Mouse (Mus musculus) lung, embryonic 15.5 days (tissue): Measurements from ENCODE around the gene Acot8. TPM values are rescaled to one million over a fixed set of nuclear protein-coding genes. Genes with fewer than 3 reads are reported as not detected.
A peak's percentile ranks its signal among the peaks of the same experiment; 100 is the strongest.

Experiments used
- ATAC-seq: fragments of 200-750 bp; cut with Nextera tagmentation; 2 replicates; pipeline ENCODE4 v1.8.0; 2017; ENCODE audit warnings: moderate number of reproducible peaks, borderline replicate concordance; ENCODE audit not compliant: low FRiP score, low TSS enrichment; ENCODE audit errors: extremely low read depth
- H3K27ac ChIP-seq: fragments of 300-500 bp; sonication (generic); 2 replicates; pipeline ENCODE4 v1.5.1; 2015; ENCODE audit warnings: moderate library complexity, mild to moderate bottlenecking, inconsistent platforms
- H3K27me3 ChIP-seq: fragments of 300-500 bp; sonication (generic); 2 replicates; pipeline ENCODE4 v1.6.1; 2015; ENCODE audit warnings: inconsistent platforms
- H3K36me3 ChIP-seq: fragments of 300-500 bp; sonication (generic); 2 replicates; pipeline ENCODE4 v1.6.1; 2015; ENCODE audit warnings: inconsistent platforms
- H3K4me1 ChIP-seq: fragments of 300-500 bp; sonication (generic); 2 replicates; pipeline ENCODE4 v1.6.1; 2015; ENCODE audit warnings: inconsistent platforms
- H3K4me2 ChIP-seq: fragments of 300-500 bp; sonication (generic); 2 replicates; pipeline ENCODE4 v1.6.1; 2015; ENCODE audit warnings: inconsistent platforms, mild to moderate bottlenecking, moderate library complexity
- H3K4me3 ChIP-seq: fragments of 300-500 bp; sonication (generic); 2 replicates; pipeline ENCODE4 v1.5.1; 2015; ENCODE audit warnings: mild to moderate bottlenecking, inconsistent platforms
- H3K9ac ChIP-seq: fragments of 300-500 bp; sonication (generic); 2 replicates; pipeline ENCODE4 v1.6.1; 2015; ENCODE audit warnings: inconsistent platforms
- H3K9me3 ChIP-seq: fragments of 300-500 bp; sonication (generic); 2 replicates; pipeline ENCODE4 v1.6.1; 2016; ENCODE audit warnings: inconsistent platforms
- WGBS: fragments of 180-500 bp; shearing (Covaris S2); methylation state at CpG from one replicate; pipeline ENCODE4 v1.1.7; 2015; 5-methylcytosine and 5-hydroxymethylcytosine counted together
- polyA plus RNA-seq: library from polyadenylated mRNA; unstranded; fragments of >200 nt; fragmentation: Nextera tagmentation; extraction: Ambion mirVana; gene quantifications from 2 replicates; pipeline ENCODE4 v1.2.1, GENCODE M21; 2015

Acot8 gene
- polyA plus RNA-seq, 1 experiment from 2014 or later: 20.3 TPM

DNA sequence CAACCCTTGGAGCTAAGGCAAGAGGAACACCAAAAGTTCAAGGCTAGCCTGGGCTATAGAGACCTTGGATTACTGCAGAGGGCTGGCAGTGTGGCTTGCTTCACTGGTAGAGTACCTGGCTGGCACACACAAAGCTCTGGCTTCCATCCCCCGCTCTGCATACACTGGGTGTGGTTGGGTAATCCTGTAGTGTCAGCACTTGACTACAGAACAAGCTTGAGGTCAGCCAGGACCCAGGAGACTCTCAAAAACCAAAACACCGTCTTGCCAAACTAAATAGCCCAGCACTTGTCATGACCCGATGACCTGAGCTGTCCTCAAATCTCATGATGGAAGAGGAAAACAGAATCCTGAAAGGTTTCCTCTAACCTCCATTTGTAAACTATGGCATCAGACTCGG lies 14.2 kb downstream of the Acot8 start:
- Histone ChIP-seq H3K9ac (no peak overlapping the region), H3K27me3 (no peaks in the 10 kb centered on the region), H3K4me2 (no peak overlapping the region), H3K4me1 (peaks cover 26% of the 10 kb centered on the region), H3K36me3 (peaks cover 36% of the 10 kb centered on the region), H3K9me3 (no peaks in the 10 kb centered on the region), H3K27ac (no peak overlapping the region), H3K4me3 (no peak overlapping the region)
- WGBS: 43% methylated on average over 4 of the region's 4 CpGs
- no peak for ATAC-seq

DNA sequence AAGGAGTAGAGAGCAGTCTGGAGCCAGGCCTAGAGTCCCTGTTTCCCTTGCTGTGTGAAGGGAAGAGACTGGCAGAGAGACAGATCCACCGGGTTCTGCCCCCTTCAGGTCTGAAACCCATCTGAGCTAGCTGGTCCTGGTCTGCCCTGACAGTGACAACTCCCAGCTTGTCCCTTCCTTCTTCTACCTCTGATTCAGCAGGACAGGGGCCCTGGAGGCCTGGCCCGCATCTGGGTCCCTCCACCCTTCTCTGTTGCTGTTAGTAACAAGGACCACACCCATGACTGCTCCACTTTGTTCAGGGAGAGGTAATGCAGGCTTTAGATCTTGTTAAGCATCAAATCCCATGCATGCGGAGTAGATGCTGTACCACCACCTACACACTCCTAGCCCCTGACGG lies 16.3 kb downstream of the Acot8 start:
- H3K9ac ChIP-seq: no peak overlapping the region
- peaks cover 23% of the 10 kb centered on the region for H3K36me3 ChIP-seq
- no peak overlapping the region for H3K4me3 ChIP-seq
- H3K27ac ChIP-seq: no peak overlapping the region
- H3K27me3 ChIP-seq: no peaks in the 10 kb centered on the region
- 64% methylated on average over 4 of the region's 4 CpGs for WGBS
- no peak for ATAC-seq
- no peak overlapping the region for H3K4me2 ChIP-seq
- H3K9me3 ChIP-seq: no peaks in the 10 kb centered on the region
- peaks cover 26% of the 10 kb centered on the region for H3K4me1 ChIP-seq

GRCm38 (mm10) chr2:164787779-164788178 lies 16.9 kb downstream of the Acot8 start:
- Histone ChIP-seq H3K9ac (no peak overlapping the region), H3K27me3 (no peaks in the 10 kb centered on the region), H3K27ac (no peak overlapping the region), H3K36me3 (peaks cover 18% of the 10 kb centered on the region), H3K4me2 (no peak overlapping the region), H3K9me3 (no peaks in the 10 kb centered on the region), H3K4me3 (no peak overlapping the region), H3K4me1 (peaks cover 24% of the 10 kb centered on the region)
- ATAC-seq: no peak
- 75% methylated on average over 10 of the region's 10 CpGs for WGBS

- H3K9me3 ChIP-seq: no peaks in the 10 kb centered on the region
- WGBS: 80% methylated on average over 3 of the region's 3 CpGs
- H3K36me3 ChIP-seq: peaks cover 10% of the 10 kb centered on the region
- no peaks in the 10 kb centered on the region for H3K27me3 ChIP-seq
- H3K9ac ChIP-seq: peak overlapping the region; percentile 81
- no peak for ATAC-seq
- peak overlapping the region; percentile 90 for H3K4me2 ChIP-seq
- peaks cover 24% of the 10 kb centered on the region for H3K4me1 ChIP-seq
- peak overlapping the region; percentile 73 for H3K4me3 ChIP-seq
- H3K27ac ChIP-seq: peak overlapping the region; percentile 26
Observed at GRCm38 (mm10) chr2:164787032-164787431, 17.6 kb downstream of the Acot8 start.

DNA sequence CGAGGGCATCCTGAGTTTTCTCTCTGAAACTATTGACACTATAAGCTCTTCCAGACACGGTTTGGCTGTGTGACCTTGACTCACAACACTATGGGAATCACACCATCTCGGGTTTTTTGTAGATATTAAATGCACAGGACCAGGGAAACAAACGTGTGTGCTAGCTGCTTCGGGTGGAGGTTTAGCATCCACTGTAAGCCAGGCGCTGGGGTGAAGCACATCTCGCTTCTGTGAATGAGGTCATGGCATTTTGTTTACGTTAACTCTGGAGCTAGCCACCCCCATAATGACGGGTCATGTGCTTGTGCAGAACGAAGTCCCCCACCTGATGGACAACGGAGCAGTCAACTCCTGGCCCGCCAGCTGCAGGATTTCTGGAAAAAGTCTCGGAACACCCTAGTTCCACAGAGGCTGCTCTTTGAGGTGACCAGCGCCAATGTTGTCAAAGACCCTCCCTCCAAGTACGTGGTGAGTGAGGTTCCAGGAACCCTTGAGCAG lies 18.2 kb downstream of the Acot8 start:
- peak overlapping the region; percentile 92 for H3K27ac ChIP-seq
- peak overlapping the region; percentile 81 for H3K9ac ChIP-seq
- peaks cover 4% of the 10 kb centered on the region for H3K36me3 ChIP-seq
- H3K9me3 ChIP-seq: no peaks in the 10 kb centered on the region
- peak; percentile 12; the same call in 1 of the 2 replicates for ATAC-seq
- peaks cover 24% of the 10 kb centered on the region for H3K4me1 ChIP-seq
- 7% methylated on average over 15 of the region's 15 CpGs for WGBS
- peak overlapping the region; percentile 73 for H3K4me3 ChIP-seq
- no peaks in the 10 kb centered on the region for H3K27me3 ChIP-seq
- peak overlapping the region; percentile 90 for H3K4me2 ChIP-seq

- peak within 1 kb of the TSS; percentile 92 for H3K27ac ChIP-seq
- peak within 1 kb of the TSS; percentile 90 for H3K4me2 ChIP-seq
- H3K4me1 ChIP-seq: peaks cover 24% of the 10 kb centered on the region
- peak within 1 kb of the TSS; percentile 73 for H3K4me3 ChIP-seq
- H3K9me3 ChIP-seq: no peaks in the 10 kb centered on the region
- H3K27me3 ChIP-seq: no peaks in the 10 kb centered on the region
- ATAC-seq: peak; percentile 95
- no peaks in the 10 kb centered on the region for H3K36me3 ChIP-seq
- peak within 1 kb of the TSS; percentile 81 for H3K9ac ChIP-seq
- under 1% methylated on average over 78 of the region's 89 CpGs for WGBS
Observed at GRCm38 (mm10) chr2:164785481-164786387, 18.9 kb downstream of the Acot8 start, which contains the start of gene Snx21. TSS of gene Snx21 (plus strand) at chr2:164785823.

- WGBS: 4% methylated on average over 7 of the region's 7 CpGs
- Histone ChIP-seq H3K27ac (peak overlapping the region; percentile 92), H3K4me3 (peak overlapping the region; percentile 73)
Observed at GRCm38 (mm10) chr2:164784869-164785420, 19.7 kb downstream of the Acot8 start.

GRCm38 (mm10) chr2:164783926-164784581 lies 20.6 kb downstream of the Acot8 start:
- no peaks in the 10 kb centered on the region for H3K36me3 ChIP-seq
- no peaks in the 10 kb centered on the region for H3K27me3 ChIP-seq
- H3K4me3 ChIP-seq: no peak overlapping the region
- H3K9me3 ChIP-seq: no peaks in the 10 kb centered on the region
- H3K9ac ChIP-seq: no peak overlapping the region
- ATAC-seq: no peak
- H3K4me1 ChIP-seq: peaks cover 24% of the 10 kb centered on the region
- 74% methylated on average over 7 of the region's 7 CpGs for WGBS
- no peak overlapping the region for H3K4me2 ChIP-seq
- no peak overlapping the region for H3K27ac ChIP-seq

More at GRCm38 (mm10) chr2:164784869-164785420, 19.7 kb downstream of the Acot8 start:
- H3K27me3 ChIP-seq: no peaks in the 10 kb centered on the region
- H3K4me1 ChIP-seq: peaks cover 24% of the 10 kb centered on the region
- peak overlapping the region; percentile 81 for H3K9ac ChIP-seq
- H3K36me3 ChIP-seq: no peaks in the 10 kb centered on the region
- H3K4me2 ChIP-seq: peak overlapping the region; percentile 90
- no peaks in the 10 kb centered on the region for H3K9me3 ChIP-seq
- no peak for ATAC-seq

DNA sequence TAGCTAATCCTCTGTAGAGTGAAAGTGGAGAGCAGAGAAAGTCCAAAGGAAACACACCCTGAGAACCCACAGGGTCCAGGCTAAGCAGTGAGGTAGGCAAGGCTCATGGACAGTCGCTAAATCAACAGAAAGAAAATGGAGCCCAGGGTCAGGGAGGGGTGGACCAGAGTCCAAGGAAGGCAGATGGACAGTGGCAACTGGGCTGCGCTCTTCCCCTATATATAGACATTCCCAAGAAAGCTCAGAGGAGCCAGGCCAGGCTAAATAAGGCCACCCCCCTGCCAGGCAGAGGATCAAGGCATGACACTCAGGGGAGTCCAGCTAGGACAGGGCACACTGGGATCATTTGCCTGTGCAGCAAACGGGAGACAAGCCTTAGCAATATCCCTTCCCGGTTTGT lies 22.8 kb downstream of the Acot8 start:
- H3K27ac ChIP-seq: no peak overlapping the region
- no peaks in the 10 kb centered on the region for H3K9me3 ChIP-seq
- H3K4me3 ChIP-seq: no peak overlapping the region
- H3K27me3 ChIP-seq: no peaks in the 10 kb centered on the region
- peaks cover 6% of the 10 kb centered on the region for H3K4me1 ChIP-seq
- H3K9ac ChIP-seq: no peak overlapping the region
- H3K4me2 ChIP-seq: no peak overlapping the region
- 54% methylated on average over 4 of the region's 4 CpGs for WGBS
- H3K36me3 ChIP-seq: no peaks in the 10 kb centered on the region
- no peak for ATAC-seq

- Histone ChIP-seq H3K27ac (no peak within 1 kb of the TSS), H3K9me3 (no peaks in the 10 kb centered on the region), H3K4me1 (no peaks in the 10 kb centered on the region), H3K27me3 (no peaks in the 10 kb centered on the region), H3K36me3 (no peaks in the 10 kb centered on the region), H3K9ac (no peak within 1 kb of the TSS), H3K4me3 (no peak within 1 kb of the TSS), H3K4me2 (no peak within 1 kb of the TSS)
- WGBS: 67% methylated on average over 8 of the region's 8 CpGs
- ATAC-seq: no peak
Observed at GRCm38 (mm10) chr2:164779481-164780086, 25.1 kb downstream of the Acot8 start, which contains the start of gene Tnnc2. TSS of gene Tnnc2 (minus strand) at chr2:164779967.

DNA sequence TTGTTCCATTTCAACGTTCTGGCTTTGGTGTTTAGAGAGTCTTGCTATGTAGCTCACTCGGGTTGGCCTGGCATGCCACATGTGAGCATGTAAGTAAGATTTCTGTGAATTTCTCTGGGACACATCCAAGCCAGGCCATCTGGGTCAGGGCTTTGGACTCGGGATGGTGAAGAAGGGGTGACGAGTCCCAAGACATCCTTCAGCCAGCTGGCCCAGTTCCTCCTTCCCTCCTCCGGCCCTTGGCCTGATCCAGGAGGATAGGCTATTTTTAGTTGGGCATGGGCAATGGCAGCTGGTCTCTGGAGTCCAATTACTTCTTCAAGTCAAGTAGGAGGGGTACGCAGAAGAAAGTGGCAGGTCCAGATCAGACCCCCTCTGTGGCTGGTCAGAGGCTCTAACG lies 25.9 kb downstream of the Acot8 start:
- Histone ChIP-seq H3K27me3 (no peaks in the 10 kb centered on the region), H3K36me3 (no peaks in the 10 kb centered on the region), H3K9me3 (no peaks in the 10 kb centered on the region), H3K4me3 (no peak overlapping the region), H3K4me2 (no peak overlapping the region), H3K9ac (no peak overlapping the region), H3K4me1 (no peaks in the 10 kb centered on the region), H3K27ac (no peak overlapping the region)
- 66% methylated on average over 7 of the region's 7 CpGs for WGBS
- ATAC-seq: no peak
